Mouse (Mus musculus) retina, adult 2 months (tissue): ENCODE data around the gene Fads6.

ENCODE experiments used
- DNase-seq: peaks from one replicate; pipeline ENCODE4 v3.0.0-alpha.2; 2012; ENCODE audit warnings: low read depth, low spot score

The Fads6 gene

DNA sequence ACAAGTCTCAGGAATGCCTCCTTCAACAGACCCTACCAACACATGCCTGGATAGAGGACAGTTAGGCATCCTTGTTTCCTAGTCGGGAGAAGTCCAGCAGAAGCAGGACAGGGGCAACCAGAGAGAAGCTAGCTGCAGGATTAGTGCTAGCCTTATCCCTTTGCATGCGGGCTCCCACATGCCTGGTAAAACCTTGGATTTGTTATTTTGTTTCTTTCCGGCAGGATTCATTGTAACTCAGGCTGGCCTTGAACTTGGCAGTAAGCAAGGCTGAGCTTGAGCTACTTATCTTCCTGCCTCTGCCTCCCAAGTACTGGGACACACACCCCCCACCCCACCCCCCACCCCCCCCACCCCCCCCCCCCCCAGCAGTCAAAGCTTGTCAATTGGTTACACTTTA lies 46.2 kb downstream of the Fads6 start:
- no peak for DNase-seq

DNA sequence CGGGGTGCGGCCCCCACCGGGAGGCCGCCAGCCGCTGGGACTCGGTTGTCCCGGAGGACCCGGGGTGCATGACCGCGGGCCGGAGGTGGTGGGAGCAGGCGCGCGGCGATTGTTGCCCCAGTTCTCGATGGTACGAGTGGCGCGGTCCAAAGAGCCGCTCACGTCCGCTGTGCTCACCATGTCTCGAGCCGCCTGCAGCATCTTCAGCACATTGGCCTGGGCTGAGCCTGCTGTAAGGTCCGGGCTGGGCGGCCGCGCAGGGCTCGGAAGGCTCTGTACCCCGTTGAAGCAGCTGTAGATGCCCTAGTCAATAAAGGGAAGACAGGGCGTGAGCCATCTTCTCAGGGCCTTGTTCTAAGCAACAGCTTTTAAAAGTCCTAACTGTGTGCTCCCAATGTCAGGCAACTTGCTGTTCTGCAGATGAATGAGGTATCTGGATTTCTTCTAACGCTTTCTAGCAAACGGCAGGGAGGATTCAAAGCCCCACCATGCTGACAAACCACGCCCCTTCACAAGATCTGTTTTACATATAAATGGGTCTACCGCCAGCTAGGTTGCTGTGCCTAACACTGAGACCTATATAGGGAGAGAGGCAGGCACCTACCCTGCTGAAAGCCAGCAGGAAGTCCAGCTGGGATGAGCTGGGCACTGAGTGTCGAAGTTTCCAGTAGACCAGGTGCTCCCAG lies 46.9 kb downstream of the Fads6 start:
- no peak for DNase-seq

DNA sequence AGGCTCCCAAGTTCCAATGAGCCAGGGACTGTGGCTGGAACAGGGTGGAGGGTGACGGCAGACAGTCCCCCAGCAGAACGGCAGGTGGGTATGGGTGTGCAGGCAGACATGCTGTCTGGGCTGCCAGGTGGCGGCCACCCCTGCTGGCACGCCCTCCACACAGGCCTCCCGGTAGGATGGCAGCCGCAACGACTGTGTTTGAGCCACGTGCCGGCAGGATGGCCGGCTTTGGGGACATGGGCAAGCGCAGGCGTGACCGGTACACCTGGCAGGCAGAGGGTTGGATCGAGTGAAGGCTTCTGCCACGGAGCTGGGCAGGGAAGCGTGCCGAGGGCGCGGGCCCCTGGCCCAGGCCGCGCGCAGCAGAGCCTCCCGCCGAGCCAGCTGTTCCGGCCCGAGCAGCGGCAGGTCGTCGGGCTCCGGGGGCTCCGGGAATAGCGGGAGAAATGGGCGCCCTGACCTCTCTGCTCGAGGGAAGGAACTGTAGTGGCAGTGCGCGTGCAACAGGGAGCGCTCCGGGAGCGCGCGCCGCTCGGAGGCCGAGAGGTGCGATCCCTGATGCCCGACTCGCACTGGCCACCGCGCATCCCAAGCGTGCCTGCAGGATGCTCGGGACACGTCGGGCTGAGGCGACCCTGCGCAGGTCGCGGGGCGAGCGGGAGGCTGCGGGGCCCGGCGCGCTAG lies 47.6 kb downstream of the Fads6 start:
- no peak for DNase-seq

DNA sequence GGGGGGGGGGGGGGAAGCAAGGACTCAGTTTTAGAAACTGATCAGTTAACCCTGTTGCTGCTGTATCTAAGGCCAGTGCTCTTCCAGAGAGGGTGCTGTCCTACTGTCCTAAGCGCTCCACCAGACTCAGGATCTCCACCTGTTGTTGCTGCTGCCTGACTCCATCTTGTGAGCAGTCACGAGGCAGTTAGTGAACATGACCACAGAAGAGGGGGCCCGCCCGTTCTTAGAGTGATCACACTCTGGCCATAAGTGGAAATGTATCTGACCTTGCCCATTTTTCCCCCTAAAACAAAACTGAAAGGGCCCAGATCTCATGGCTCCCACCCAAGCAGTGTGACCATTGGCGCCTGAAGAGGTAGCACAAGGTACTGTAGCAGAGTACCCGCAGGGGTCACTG lies 49.5 kb downstream of the Fads6 start:
- DNase-seq: no peak

DNA sequence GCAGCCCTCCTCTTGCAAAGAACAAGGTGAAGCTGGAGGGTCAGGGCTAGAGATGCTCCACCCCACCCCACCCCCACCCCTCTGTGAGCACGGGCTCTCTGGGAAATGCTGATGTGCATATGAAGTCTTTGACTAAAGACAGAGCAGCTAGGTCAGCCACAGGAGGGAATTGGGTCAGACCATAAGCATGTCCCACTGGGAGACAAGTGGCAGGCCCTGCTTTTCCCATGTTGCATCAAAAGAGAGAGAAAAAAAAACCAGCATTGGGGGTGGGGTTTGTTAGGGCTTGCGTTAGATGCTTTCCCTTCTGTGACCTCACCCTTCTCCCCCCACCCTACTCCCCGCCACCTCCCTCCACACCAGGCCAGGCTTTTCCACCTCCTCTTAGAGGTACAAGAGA lies 50.2 kb downstream of the Fads6 start:
- no peak for DNase-seq

DNA sequence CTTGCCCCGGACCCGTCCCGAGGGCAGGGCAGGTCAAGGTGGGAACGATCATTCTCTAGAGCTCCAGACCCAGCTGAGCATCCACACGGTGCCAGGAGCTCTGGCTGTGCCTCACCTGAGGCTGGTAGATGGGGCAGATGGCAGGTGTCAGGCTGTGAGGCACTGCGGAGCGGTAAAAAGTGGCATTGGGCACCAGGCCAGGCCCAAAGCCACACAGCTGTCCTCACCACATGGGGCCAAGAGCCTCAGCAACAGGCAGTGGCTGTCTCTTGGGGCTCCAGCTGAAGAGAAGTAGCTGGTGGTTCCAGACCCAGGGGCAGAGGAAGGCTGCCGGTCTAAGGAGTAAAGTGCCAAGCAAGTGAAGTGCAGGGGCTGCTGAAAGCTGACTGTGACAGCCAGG lies 51.1 kb downstream of the Fads6 start:
- no peak for DNase-seq

DNA sequence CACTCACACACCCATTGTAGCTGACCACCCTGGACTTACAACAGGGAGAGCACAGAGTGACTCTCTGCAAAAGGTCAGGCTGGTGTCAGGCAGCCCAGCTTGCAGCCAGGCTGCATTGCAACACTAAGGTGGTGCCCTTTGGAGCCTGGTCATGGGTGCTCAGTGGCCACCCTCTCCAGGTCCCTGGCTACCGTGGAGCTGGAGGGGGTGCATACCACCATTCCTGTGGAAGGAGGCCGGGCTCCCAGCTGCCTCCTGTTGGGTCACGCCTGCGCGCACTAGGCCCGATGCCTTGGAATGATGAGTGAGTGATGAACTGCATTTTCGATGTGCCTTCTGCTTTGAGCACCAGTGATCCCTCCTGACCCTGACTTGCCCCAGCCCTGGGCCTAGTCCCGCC lies 52.6 kb downstream of the Fads6 start:
- DNase-seq: no peak

DNA sequence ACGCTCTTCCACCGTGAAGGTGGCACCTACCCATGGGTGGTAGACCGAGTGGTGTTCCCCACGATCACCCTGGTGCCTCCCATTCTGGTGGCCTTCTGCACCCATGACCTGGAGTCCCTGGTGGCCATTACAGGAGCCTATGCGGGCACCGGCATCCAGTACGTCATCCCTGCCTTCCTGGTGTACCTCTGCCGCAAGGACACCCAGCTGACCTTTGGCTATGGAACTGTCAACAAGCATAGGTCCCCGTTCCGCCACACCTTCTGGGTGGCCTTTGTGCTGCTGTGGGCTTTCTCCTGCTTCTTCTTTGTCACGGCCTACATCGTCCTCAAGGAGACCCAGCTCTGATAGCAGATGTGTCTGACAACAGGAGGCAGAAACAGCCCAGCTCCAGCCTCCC lies 53.7 kb downstream of the Fads6 start:
- no peak for DNase-seq

DNA sequence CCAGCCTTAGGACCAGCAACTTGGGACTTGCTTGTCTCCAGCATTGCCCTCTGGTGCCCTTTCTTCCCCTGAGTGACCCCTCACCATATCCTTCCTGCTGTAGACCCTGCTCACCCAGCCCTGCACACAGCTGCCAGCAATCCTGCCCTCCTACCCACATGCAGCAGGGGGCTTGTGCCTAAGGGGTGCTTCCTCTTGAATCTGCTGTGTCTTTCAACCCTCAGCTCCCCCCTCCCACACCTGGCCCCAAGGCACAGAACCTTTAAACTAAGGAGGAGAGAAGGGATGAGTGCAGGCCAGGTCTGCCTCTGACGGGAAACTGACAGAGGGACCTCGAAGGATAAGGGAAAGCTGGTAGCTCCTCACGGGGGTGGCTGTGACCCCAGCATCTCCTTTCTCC lies 54.7 kb downstream of the Fads6 start:
- no peak for DNase-seq

DNA sequence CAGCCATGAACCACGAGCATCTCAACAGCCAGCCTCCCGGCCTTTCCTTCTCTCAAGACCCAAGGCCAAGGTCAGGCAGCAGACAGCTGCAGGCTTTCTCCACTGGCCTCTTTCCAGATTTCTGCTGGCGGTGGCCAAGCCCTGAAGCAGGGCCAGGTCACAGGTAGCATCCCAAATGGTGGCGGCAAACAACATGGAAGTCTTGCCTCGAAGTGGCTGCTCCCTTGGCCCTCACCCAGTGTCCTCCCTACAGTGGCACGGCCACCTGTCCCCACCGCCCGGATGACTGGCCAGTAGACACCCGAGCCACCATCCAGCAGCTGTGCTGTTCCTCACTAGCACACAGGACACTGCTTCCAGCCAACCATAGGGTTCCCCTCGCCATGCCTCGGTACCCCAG lies 56.1 kb downstream of the Fads6 start:
- DNase-seq: no peak

DNA sequence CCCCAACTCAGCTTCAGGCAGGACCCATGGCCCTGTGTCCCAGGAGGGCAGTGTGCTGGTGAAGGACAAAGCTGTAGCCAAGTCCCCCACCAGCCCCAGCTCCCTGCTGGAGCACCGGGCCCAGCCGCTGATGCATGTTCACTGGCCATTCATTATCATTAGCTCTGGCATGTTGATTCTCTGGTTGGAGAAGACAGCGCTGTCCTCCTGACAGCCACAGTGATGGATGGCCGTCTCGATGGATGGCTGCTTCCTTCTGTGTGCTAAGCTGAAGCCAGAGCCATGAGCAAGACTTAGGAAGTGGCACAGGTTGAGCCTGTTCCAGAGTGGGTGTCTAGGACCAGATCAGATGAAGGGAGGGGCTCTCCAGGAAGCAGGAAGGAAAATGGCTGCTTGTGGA lies 60.9 kb downstream of the Fads6 start:
- DNase-seq: no peak

DNA sequence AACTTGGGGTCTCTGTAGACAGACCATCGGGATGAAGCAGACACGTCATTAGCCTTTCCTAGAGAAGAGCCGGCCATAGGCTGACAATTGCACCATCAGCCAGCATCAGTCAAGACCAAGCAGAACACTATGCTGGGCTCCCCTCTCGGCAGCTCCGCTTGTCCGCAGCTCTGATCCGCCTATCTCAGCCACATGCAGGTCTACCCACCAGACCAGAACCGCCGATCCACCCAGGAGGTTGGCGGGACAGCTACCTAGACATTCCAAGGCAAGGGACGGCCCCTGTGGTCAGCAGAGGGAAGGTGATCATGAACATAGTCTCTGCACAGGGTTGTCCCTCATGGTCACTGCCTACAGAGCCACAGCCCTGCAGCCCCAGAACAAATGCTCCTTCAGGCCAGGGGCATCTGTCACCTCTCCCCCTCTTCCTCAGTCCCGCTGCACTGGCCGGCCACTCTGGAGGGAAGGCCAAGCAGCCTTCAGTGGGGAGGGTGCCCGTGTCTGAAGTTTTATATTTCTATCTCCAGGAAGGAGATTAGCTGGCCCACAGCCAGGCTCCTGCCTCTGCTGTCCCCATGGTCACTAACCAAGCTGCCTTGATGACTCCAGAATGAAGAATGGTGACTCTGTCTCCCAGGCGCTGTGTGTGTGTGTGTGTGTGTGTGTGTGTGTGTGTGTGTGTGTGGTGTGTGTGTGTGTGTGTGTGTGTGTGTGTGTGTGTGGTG lies 63.0 kb downstream of the Fads6 start:
- DNase-seq: no peak

DNA sequence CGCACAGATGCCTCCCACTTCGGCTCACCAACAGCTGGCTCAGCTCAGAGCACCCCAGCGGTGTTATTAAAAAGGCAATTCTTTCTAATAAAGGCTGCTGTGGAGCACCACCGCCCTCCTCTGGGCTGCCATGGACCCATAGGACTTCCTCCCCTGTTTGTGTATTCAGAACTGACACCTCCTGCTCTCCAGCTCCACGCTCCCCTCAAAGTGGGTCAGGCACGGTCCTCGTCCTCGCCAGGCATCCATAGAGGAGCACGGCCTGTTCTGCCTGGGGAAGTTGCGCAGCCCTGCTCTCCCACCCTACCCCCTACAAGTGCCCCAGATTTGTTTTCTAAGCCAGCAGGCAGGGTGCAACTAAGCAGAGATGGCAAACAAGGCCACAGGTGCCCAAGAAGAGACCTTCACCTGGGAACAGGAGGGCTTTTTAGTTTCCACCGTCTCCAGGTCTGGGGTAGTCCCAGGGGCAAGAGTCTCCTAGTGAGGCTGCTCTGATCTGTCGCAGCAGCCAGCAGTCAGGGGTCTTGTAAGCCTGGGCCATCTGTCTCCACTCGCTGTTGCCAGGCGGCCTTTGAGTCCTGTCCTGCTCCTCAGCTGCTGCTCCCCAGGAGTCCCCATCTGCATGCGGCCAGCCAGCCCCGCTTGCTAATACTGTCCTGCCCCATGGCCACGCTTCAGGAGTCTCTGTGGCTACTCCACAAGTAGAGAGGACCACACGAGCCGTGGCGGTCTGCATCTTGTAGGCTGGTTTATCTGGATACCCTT lies 63.8 kb downstream of the Fads6 start:
- no peak for DNase-seq

DNA sequence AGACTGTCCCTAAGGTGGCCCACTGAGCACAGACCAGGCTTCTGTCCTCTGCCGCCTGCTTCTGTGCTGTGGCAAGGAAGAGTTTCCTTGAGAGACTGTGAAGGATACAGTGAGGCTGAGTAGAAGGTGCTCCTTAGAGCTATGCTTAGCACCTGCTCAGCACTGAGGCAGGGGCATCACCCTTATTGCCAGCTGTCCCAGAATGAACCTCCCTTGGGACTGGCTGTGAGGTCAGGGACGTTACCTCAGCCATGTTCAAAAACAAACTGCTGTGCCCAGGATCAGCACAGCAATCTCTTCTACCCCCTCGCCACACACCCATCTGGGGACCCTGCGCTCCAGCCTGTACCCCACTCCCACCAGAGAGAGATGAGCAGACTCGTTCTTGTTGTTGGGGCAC lies 64.6 kb downstream of the Fads6 start:
- no peak for DNase-seq

DNA sequence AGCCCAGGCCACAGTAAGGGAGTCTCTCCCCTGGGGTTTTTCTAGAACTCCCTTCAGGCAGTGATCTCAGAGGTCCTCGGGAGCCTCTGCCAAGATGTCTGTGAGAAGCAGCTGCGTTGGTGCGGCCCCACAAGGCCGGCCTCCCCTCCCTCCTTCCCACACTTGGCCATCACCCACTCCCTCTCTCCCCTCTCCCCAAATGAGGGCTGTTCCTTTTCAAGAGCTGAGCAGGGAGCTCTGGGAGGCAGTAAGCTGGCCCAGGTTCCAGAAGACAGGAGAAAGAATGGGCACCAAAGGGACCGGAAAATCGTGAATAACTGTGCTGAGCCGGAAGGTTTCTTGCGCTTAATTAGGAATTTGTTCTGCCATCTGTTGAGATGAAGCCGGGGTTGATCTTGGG lies 65.5 kb downstream of the Fads6 start:
- DNase-seq: no peak

DNA sequence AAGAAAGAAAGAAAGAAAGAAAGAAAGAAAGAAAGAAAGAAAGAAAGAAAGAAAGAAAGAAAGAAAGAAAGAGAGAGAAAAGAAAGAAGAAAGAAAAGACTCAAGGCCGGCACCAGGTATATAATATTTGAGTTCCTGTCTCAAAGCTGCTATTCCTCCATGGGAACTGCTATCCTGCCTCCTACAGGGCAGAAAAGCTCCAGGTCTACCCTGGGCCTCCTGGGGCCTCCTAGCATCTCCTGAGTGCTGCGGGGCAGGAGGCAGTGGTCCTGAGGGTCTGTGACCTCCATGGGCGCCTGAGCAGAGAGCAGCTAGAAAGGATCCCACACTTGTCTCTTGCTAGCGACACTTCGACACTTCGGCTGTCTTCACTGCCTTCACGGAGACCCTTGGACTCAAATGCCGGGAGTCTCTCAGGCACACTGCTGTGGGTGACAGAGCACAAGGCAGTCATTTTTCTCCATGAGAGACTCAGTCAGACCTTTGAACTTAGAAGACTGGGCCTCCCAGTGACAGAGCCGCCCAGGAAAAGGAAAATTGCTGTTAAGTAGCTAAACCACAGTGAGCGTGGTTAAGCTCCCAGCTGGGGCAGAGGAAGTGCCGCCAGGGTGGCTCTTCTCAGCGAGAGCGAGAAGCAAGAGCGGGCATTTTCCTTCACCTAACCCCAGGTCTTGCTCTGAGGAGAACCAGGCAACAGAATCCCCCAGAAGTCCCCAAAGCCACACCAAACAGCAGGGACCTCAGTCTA lies 66.1 kb downstream of the Fads6 start:
- DNase-seq: no peak
